Mouse (Mus musculus): ENCODE data around the gene Selenov.
"Not testable (repeated sequence)": the region's sequence is repeated elsewhere in the genome, so short reads cannot be mapped to it uniquely, and the experiment has no call there.

- TF ChIP-seq CTCF (IDR thresholded peaks at IDR 0.05; ENCODE audit: low read depth); EP300 (optimal IDR thresholded peaks at IDR 0.05): not testable (repeated sequence)
Observed at GRCm38 (mm10) chr7:28243943-28244342, 47.0 kb downstream of the Selenov start.

Data from stomach, postnatal 0 days (tissue).